Mouse (Mus musculus) ES-E14 (cell line): Measurements from ENCODE around the gene Dapk2.

ENCODE experiments used
- HCFC1 ChIP-seq: IDR thresholded peaks from 2 replicates; pipeline ENCODE4 v1.6.1; 2012; ENCODE audit warnings: low read length, inconsistent platforms, borderline replicate concordance; ENCODE audit not compliant: insufficient read depth
- MAFK ChIP-seq: IDR thresholded peaks from 2 replicates; pipeline ENCODE4 v1.6.1; 2014; ENCODE audit warnings: mild to moderate bottlenecking, low read depth, low read length, inconsistent platforms; ENCODE audit not compliant: insufficient read depth
- ZC3H11A ChIP-seq: IDR thresholded peaks from 2 replicates; pipeline ENCODE4 v1.6.1; 2012; ENCODE audit warnings: low read depth, mild to moderate bottlenecking, inconsistent platforms, low read length, borderline replicate concordance
- ZNF384 ChIP-seq: IDR thresholded peaks from 2 replicates; pipeline ENCODE4 v1.6.1; 2012; ENCODE audit warnings: low read depth, low read length, inconsistent platforms

GRCm38 (mm10) chr9:66124681-66125542 is 33.1 kb upstream of the Dapk2 start:
- TF ChIP-seq ZNF384 (peak; percentile 62; the same call in 1 of the 2 replicates), HCFC1 (peak; percentile 84), ZC3H11A (no peak), MAFK (no peak)
